Mouse (Mus musculus): ENCODE measurements around the gene Ift46.

- no peak for TF ChIP-seq CTCF (IDR thresholded peaks at IDR 0.05; ENCODE audit: low read depth)
- TF ChIP-seq EP300 (IDR thresholded peaks at IDR 0.05; ENCODE audit: low read depth) = no peak
These were observed 47.9 kb upstream of the Ift46 start for GRCm38 (mm10) chr9:44719632-44720357.

All from liver, postnatal 0 days (tissue).